Mouse (Mus musculus) midbrain, embryonic 16.5 days (tissue): ENCODE measurements around the gene Npr2. TPM values are rescaled to one million over a fixed set of nuclear protein-coding genes. Genes with fewer than 3 reads are reported as not detected.

Experiments used
- ATAC-seq: fragments of 200-750 bp; cut with Nextera tagmentation; 2 replicates; pipeline ENCODE4 v1.8.0; 2017; ENCODE audit warnings: moderate TSS enrichment
- H3K27ac ChIP-seq: fragments of 300-500 bp; sonication (generic); 2 replicates; pipeline ENCODE4 v1.5.1; 2014; ENCODE audit warnings: mild to moderate bottlenecking, low read length, mixed read lengths
- H3K27me3 ChIP-seq: fragments of 300-500 bp; sonication (generic); 2 replicates; pipeline ENCODE4 v1.6.1; 2014; ENCODE audit warnings: low read depth, low read length, mixed read lengths; ENCODE audit not compliant: control insufficient read depth, insufficient read depth
- H3K36me3 ChIP-seq: fragments of 300-500 bp; sonication (generic); 2 replicates; pipeline ENCODE4 v1.6.1; 2014; ENCODE audit warnings: mild to moderate bottlenecking, low read length, moderate library complexity, mixed read lengths; ENCODE audit not compliant: control insufficient read depth, insufficient read depth
- H3K4me1 ChIP-seq: fragments of 300-500 bp; sonication (generic); 2 replicates; pipeline ENCODE4 v1.6.1; 2014; ENCODE audit warnings: mild to moderate bottlenecking, low read length, mixed read lengths; ENCODE audit not compliant: control insufficient read depth, insufficient read depth
- H3K4me2 ChIP-seq: fragments of 300-500 bp; sonication (generic); 2 replicates; pipeline ENCODE4 v1.6.1; 2014; ENCODE audit warnings: mild to moderate bottlenecking, low read length, mixed read lengths
- H3K4me3 ChIP-seq: fragments of 300-500 bp; sonication (generic); 2 replicates; pipeline ENCODE4 v1.5.1; 2014; ENCODE audit warnings: low read depth, mild to moderate bottlenecking, low read length, moderate library complexity, mixed read lengths
- H3K9ac ChIP-seq: fragments of 300-500 bp; sonication (generic); 2 replicates; pipeline ENCODE4 v1.6.1; 2014; ENCODE audit warnings: low read depth, low read length, mixed read lengths
- H3K9me3 ChIP-seq: fragments of 300-500 bp; sonication (generic); replicated peaks from 2 replicates; pipeline ENCODE4 v1.6.1; 2014; ENCODE audit warnings: mild to moderate bottlenecking, low read length, mixed read lengths; ENCODE audit not compliant: control insufficient read depth, poor library complexity, severe bottlenecking
- WGBS: fragments of 180-500 bp; shearing (Covaris S2); extraction: QIAGEN DNeasy Blood & Tissue Kit; methylation state at CpG from one replicate; pipeline ENCODE4 v1.1.7; 2014; 5-methylcytosine and 5-hydroxymethylcytosine counted together
- microRNA-seq: library from miRNA; unstranded; fragments of <30 nt; microRNA quantifications from one replicate; pipeline ENCODE4, GENCODE M21; 2017
- polyA plus RNA-seq: library from polyadenylated mRNA; unstranded; fragments of >200 nt; fragmentation: Nextera tagmentation; extraction: Ambion mirVana; gene quantifications from 2 replicates; pipeline ENCODE4 v1.2.1, GENCODE M21; 2015

The Npr2 gene
- polyA plus RNA-seq, 1 experiment from 2014 or later = 13.5 TPM

DNA sequence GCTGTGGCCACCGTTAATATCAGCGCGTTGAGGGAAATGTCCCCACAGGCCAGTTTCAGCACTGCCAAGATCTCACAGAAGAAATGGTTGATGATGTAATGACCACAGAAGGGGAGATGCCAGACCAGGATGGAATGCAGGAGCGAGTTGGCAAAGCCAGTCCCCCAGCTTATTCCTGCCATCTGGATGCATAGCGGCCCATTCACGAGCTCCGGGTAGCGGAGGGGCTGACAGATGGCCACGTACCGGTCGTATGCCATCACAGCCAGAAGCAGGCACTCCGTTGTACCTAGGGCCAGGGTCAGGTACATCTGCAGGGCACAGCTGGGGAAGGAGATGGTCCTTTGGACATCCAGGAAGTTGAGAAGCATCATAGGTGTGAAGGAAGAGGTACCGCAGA, 64.8 kb downstream of the Npr2 start:
- 87% methylated on average over 13 of the region's 13 CpGs for WGBS
- H3K36me3 ChIP-seq = no peaks in the 10 kb centered on the region
- ATAC-seq = no peak
- no peak overlapping the region for H3K9ac ChIP-seq
- H3K27me3 ChIP-seq = no peaks in the 10 kb centered on the region
- no peak overlapping the region for H3K4me2 ChIP-seq
- H3K9me3 ChIP-seq = no peaks in the 10 kb centered on the region
- no peaks in the 10 kb centered on the region for H3K4me1 ChIP-seq
- no peak overlapping the region for H3K27ac ChIP-seq
- no peak overlapping the region for H3K4me3 ChIP-seq

GRCm38 (mm10) chr4:43700707-43701106, 69.0 kb downstream of the Npr2 start, which contains the start of gene Olfr70:
TSS of gene Olfr70 (minus strand) at chr4:43700807.
- 91% methylated on average over 6 of the region's 6 CpGs for WGBS

More at GRCm38 (mm10) chr4:43700707-43701106, 69.0 kb downstream of the Npr2 start, which contains the start of gene Olfr70:
- ATAC-seq = no peak
- no peaks in the 10 kb centered on the region for H3K4me1 ChIP-seq
- H3K27ac ChIP-seq = no peak within 1 kb of the TSS
- no peak within 1 kb of the TSS for H3K9ac ChIP-seq
- no peak within 1 kb of the TSS for H3K4me2 ChIP-seq
- H3K9me3 ChIP-seq = no peaks in the 10 kb centered on the region
- no peaks in the 10 kb centered on the region for H3K36me3 ChIP-seq
- H3K4me3 ChIP-seq = no peak within 1 kb of the TSS
- no peaks in the 10 kb centered on the region for H3K27me3 ChIP-seq

Small RNA genes lying within 50 kb of the gene (microRNA-seq; reads per million reads assigned to microRNA genes)
- not detected for gene Gm25262

Other genes with a start within 250 kb of the Npr2 start
- 85.4 and 89.0 TPM in 2 replicates for gene Rusc2, start 250.0 kb upstream of the Npr2 start, polyA plus RNA-seq
- 1.6 and 2.3 TPM in 2 replicates for gene Fam166b, start 202.8 kb upstream of the Npr2 start, polyA plus RNA-seq
- gene Tesk1, start 190.0 kb upstream of the Npr2 start, polyA plus RNA-seq = 10.7 and 11.2 TPM in 2 replicates
- gene Cd72, start 177.3 kb upstream of the Npr2 start, polyA plus RNA-seq = 5.0 and 5.8 TPM in 2 replicates
- not detected in 2 replicates for gene Sit1, start 148.2 kb upstream of the Npr2 start, polyA plus RNA-seq
- gene Ccdc107, start 139.0 kb upstream of the Npr2 start, polyA plus RNA-seq = 81.1 and 90.3 TPM in 2 replicates
- 4.4 and 7.3 TPM in 2 replicates for gene Arhgef39, start 132.2 kb upstream of the Npr2 start, polyA plus RNA-seq
- 0.21 TPM in 1 of 2 replicates, not detected in the other for gene Car9, start 125.0 kb upstream of the Npr2 start, polyA plus RNA-seq
- 7.3 and 8.3 TPM in 2 replicates for gene Tpm2, start 108.2 kb upstream of the Npr2 start, polyA plus RNA-seq
- gene Creb3, start 69.6 kb upstream of the Npr2 start, polyA plus RNA-seq = 83.4 and 83.7 TPM in 2 replicates
- 59.3 and 62.9 TPM in 2 replicates for gene Tln1, start 69.2 kb upstream of the Npr2 start, polyA plus RNA-seq
- gene Rgp1, start 53.2 kb upstream of the Npr2 start, polyA plus RNA-seq = 15.2 and 22.5 TPM in 2 replicates
- gene Gba2, start 53.1 kb upstream of the Npr2 start, polyA plus RNA-seq = 61.3 and 61.9 TPM in 2 replicates
- 1.1 TPM in 1 of 2 replicates, not detected in the other for gene Msmp, start 47.4 kb upstream of the Npr2 start, polyA plus RNA-seq
- 8.3 and 11.8 TPM in 2 replicates for gene Spag8, start 21.7 kb downstream of the Npr2 start, polyA plus RNA-seq
- gene Hint2, start 24.5 kb downstream of the Npr2 start, polyA plus RNA-seq = 57.9 and 61.0 TPM in 2 replicates
- gene Tmem8b, start 37.0 kb downstream of the Npr2 start, polyA plus RNA-seq = 14.9 and 15.8 TPM in 2 replicates
- 0.97 and 1.1 TPM in 2 replicates for gene Fam221b, start 37.2 kb downstream of the Npr2 start, polyA plus RNA-seq
- gene Olfr70, start 68.9 kb downstream of the Npr2 start, polyA plus RNA-seq = not detected in 2 replicates
- gene Olfr71, start 78.3 kb downstream of the Npr2 start, polyA plus RNA-seq = 0.06 TPM in 1 of 2 replicates, not detected in the other
- 0.29 and 0.34 TPM in 2 replicates for gene Hrct1, start 95.3 kb downstream of the Npr2 start, polyA plus RNA-seq
- gene Spaar, start 98.1 kb downstream of the Npr2 start, polyA plus RNA-seq = 0.15 TPM in 1 of 2 replicates, not detected in the other
- not detected in 2 replicates for gene Olfr159, start 139.1 kb downstream of the Npr2 start, polyA plus RNA-seq
- gene Olfr156, start 192.0 kb downstream of the Npr2 start, polyA plus RNA-seq = not detected in 2 replicates
- gene Olfr157, start 208.3 kb downstream of the Npr2 start, polyA plus RNA-seq = not detected in 2 replicates
- gene Olfr155, start 219.6 kb downstream of the Npr2 start, polyA plus RNA-seq = not detected in 2 replicates
- gene Reck, start 243.6 kb downstream of the Npr2 start, polyA plus RNA-seq = 4.4 and 6.1 TPM in 2 replicates